Mouse (Mus musculus): ENCODE measurements around the gene Gm49337.
"Not testable (repeated sequence)": the region's sequence is repeated elsewhere in the genome, so short reads cannot be mapped to it uniquely, and the experiment has no call there.

The Gm49337 gene

GRCm38 (mm10) chr4:116215895-116216605 lies 42.9 kb downstream of the Gm49337 start:
- peak; percentile 76 for DNase-seq

- DNase-seq = peak; percentile 51
Measured at GRCm38 (mm10) chr4:116217046-116217445, 43.9 kb downstream of the Gm49337 start.

- not testable (repeated sequence) for DNase-seq
Measured at GRCm38 (mm10) chr4:116217661-116218060, 44.5 kb downstream of the Gm49337 start.

GRCm38 (mm10) chr4:116219056-116219455 lies 45.9 kb downstream of the Gm49337 start:
- peak; percentile 68 for DNase-seq

GRCm38 (mm10) chr4:116220071-116220650 lies 47.0 kb downstream of the Gm49337 start:
- peak; percentile 90 for DNase-seq

GRCm38 (mm10) chr4:116220780-116221139 lies 47.6 kb downstream of the Gm49337 start:
- DNase-seq = no peak

- DNase-seq = peak; percentile 100
Measured at GRCm38 (mm10) chr4:116221140-116221851, 48.1 kb downstream of the Gm49337 start, which contains the start of gene Pik3r3. Pik3r3 (plus strand) TSS chr4:116221618.

GRCm38 (mm10) chr4:116221996-116222842 lies 49.0 kb downstream of the Gm49337 start:
- DNase-seq = peak; percentile 90

- no peak for DNase-seq
Measured at GRCm38 (mm10) chr4:116222843-116223119, 49.6 kb downstream of the Gm49337 start.

- DNase-seq = peak; percentile 21
Measured at GRCm38 (mm10) chr4:116243377-116243776, 70.2 kb downstream of the Gm49337 start.

GRCm38 (mm10) chr4:116244240-116244639 lies 71.1 kb downstream of the Gm49337 start:
- DNase-seq = no peak

GRCm38 (mm10) chr4:116245926-116246325 lies 72.7 kb downstream of the Gm49337 start:
- DNase-seq = peak; percentile 78

- peak; percentile 10 for DNase-seq
Measured at GRCm38 (mm10) chr4:116249986-116250385, 76.8 kb downstream of the Gm49337 start.

GRCm38 (mm10) chr4:116268220-116268619 lies 95.0 kb downstream of the Gm49337 start:
- peak; percentile 30 for DNase-seq

GRCm38 (mm10) chr4:116282211-116282610 lies 109.0 kb downstream of the Gm49337 start:
- no peak for DNase-seq

GRCm38 (mm10) chr4:116291561-116291960 lies 118.4 kb downstream of the Gm49337 start:
- DNase-seq = peak; percentile 64

- DNase-seq = peak; percentile 74
Measured at GRCm38 (mm10) chr4:116293296-116293695, 120.1 kb downstream of the Gm49337 start.

- DNase-seq = peak; percentile 94
Measured at GRCm38 (mm10) chr4:116300878-116301355, 127.7 kb downstream of the Gm49337 start.

GRCm38 (mm10) chr4:116304551-116304950 lies 131.4 kb downstream of the Gm49337 start:
- peak; percentile 79 for DNase-seq

GRCm38 (mm10) chr4:116317575-116317974 lies 144.4 kb downstream of the Gm49337 start:
- no peak for DNase-seq

- peak; percentile 95 for DNase-seq
Measured at GRCm38 (mm10) chr4:116322127-116322526, 148.9 kb downstream of the Gm49337 start.

- DNase-seq = no peak
Measured at GRCm38 (mm10) chr4:116329256-116329655, 156.1 kb downstream of the Gm49337 start.

GRCm38 (mm10) chr4:116336294-116336693 lies 163.1 kb downstream of the Gm49337 start:
- DNase-seq = peak; percentile 69

Data from heart, adult 11 months (tissue).